In genomic region chr13:54575489-54575888, GRCm38 (mm10) we compare ENCODE assay signal across 8 mouse cellular contexts. TPM values are rescaled to one million over a fixed set of nuclear protein-coding genes. Genes with fewer than 3 reads are reported as not detected.
DNase-seq lines count a peak whose midpoint lies in the region; ATAC-seq and TF ChIP-seq lines count a peak whose summit lies in the region.

No protein-coding gene starts in this region.

- intact Hi-C loops in left cerebral cortex, adult 2 months (cut with DNase I) = loop anchor here (2.0 kb wide), 1 partner anchor 13 kb away; no protein-coding TSS in a partner anchor

- H3K4me3 ChIP-seq in left cerebral cortex, adult 2 months = peak overlapping the region; percentile 75
- H3K4me3 ChIP-seq in embryonic facial prominence, embryonic 10.5 days = peak overlapping the region; percentile 88
- H3K4me3 ChIP-seq in hindbrain, embryonic 12.5 days = peak overlapping the region; percentile 89
- peak overlapping the region; percentile 98 for H3K4me3 ChIP-seq in midbrain, embryonic 13.5 days (replicated peaks)

- peak overlapping the region; percentile 92 for H3K4me2 ChIP-seq in hindbrain, embryonic 12.5 days (replicated peaks)
- peak overlapping the region; percentile 96 for H3K4me2 ChIP-seq in midbrain, embryonic 13.5 days (replicated peaks)

- H3K27ac ChIP-seq in left cerebral cortex, adult 2 months = peak overlapping the region; percentile 82
- H3K27ac ChIP-seq in embryonic facial prominence, embryonic 10.5 days (replicated peaks) = peak overlapping the region; percentile 93
- peak overlapping the region; percentile 89; the same call in 1 of the 2 replicates for H3K27ac ChIP-seq in hindbrain, embryonic 12.5 days
- H3K27ac ChIP-seq in midbrain, embryonic 13.5 days = peak overlapping the region; percentile 84

- H3K9ac ChIP-seq in hindbrain, embryonic 12.5 days = peak overlapping the region; percentile 95
- H3K9ac ChIP-seq in midbrain, embryonic 13.5 days (replicated peaks) = peak overlapping the region; percentile 97

- H3K4me1 ChIP-seq in embryonic facial prominence, embryonic 10.5 days = peaks cover 24% of the 10 kb centered on the region
- H3K4me1 ChIP-seq in hindbrain, embryonic 12.5 days = peaks cover 26% of the 10 kb centered on the region
- H3K4me1 ChIP-seq in midbrain, embryonic 13.5 days (replicated peaks) = peaks cover 36% of the 10 kb centered on the region

- H3K27me3 ChIP-seq in embryonic facial prominence, embryonic 10.5 days (replicated peaks; ENCODE audit: low read depth, poor library complexity, severe bottlenecking) = peaks cover 18% of the 10 kb centered on the region
- H3K27me3 ChIP-seq in hindbrain, embryonic 12.5 days = peaks cover 15% of the 10 kb centered on the region
- H3K27me3 ChIP-seq in midbrain, embryonic 13.5 days = peaks cover 6% of the 10 kb centered on the region; the same call in 1 of the 2 replicates

- peak; percentile 32; the same call in 1 of the 2 replicates for ATAC-seq in hindbrain, embryonic 12.5 days (ENCODE audit: low FRiP score)
- peak; percentile 32; the same call in 1 of the 2 replicates for ATAC-seq in midbrain, embryonic 13.5 days

- peaks cover 45% of the 10 kb centered on the region for H3K36me3 ChIP-seq in embryonic facial prominence, embryonic 10.5 days (replicated peaks)
- H3K36me3 ChIP-seq in hindbrain, embryonic 12.5 days = peaks cover 28% of the 10 kb centered on the region
- H3K36me3 ChIP-seq in midbrain, embryonic 13.5 days = peaks cover 38% of the 10 kb centered on the region

- WGBS in embryonic facial prominence, embryonic 10.5 days = 3% methylated on average over 19 of the region's 19 CpGs
- WGBS in hindbrain, embryonic 12.5 days = 3% methylated on average over 19 of the region's 19 CpGs
- 2% methylated on average over 19 of the region's 19 CpGs for WGBS in midbrain, embryonic 13.5 days

- H3K9me3 ChIP-seq in embryonic facial prominence, embryonic 10.5 days = no peaks in the 10 kb centered on the region
- H3K9me3 ChIP-seq in hindbrain, embryonic 12.5 days (replicated peaks) = no peaks in the 10 kb centered on the region
- no peaks in the 10 kb centered on the region for H3K9me3 ChIP-seq in midbrain, embryonic 13.5 days

- TF ChIP-seq CTCF in left cerebral cortex, adult 2 months (IDR thresholded peaks at IDR 0.05) = no peak

- no peak for DNase-seq in left cerebral cortex, adult 2 months (ENCODE audit: extremely low spot score in 1 of 2, low spot score in 2 of 2)
- DNase-seq in left cerebral cortex, adult 8-10 months (ENCODE audit: low spot score in 2 of 2) = no peak
- peak; percentile 37 for DNase-seq in embryonic facial prominence, embryonic 10.5 days (ENCODE audit: low spot score)
- no peak for DNase-seq in right cerebral cortex, postnatal 36 days (ENCODE audit: low spot score in 2 of 2)
- no peak for DNase-seq in left cerebral cortex, adult 9 months (ENCODE audit: low spot score in 2 of 2)
- DNase-seq in B cell, adult 2 months = no peak

RNA-seq across cellular contexts. Expression of gene Arl10, which starts 0.7 kb away (rescaled TPM):
- total RNA-seq in left cerebral cortex, adult 2 months (2021) = 10 to 100 TPM; 24.1 to 25.6 TPM
- 10 to 100 TPM; 21.7 to 37.2 (median 27.8) TPM for total RNA-seq in left cerebral cortex, adult 8-10 months (2022)
- polyA plus RNA-seq in embryonic facial prominence, embryonic 10.5 days (2016; fragmentation: Nextera tagmentation; extraction: Ambion mirVana) = 28.8 and 29.6 TPM in 2 replicates
- 52.1 and 54.2 TPM in 2 replicates for polyA plus RNA-seq in hindbrain, embryonic 12.5 days (2016; fragmentation: Nextera tagmentation; extraction: Ambion mirVana)
- polyA plus RNA-seq in midbrain, embryonic 13.5 days (2015; fragmentation: Nextera tagmentation; extraction: Ambion mirVana) = 76.0 and 84.9 TPM in 2 replicates

RNA-seq across cellular contexts. Expression of gene 4833439L19Rik, which starts 10.3 kb away (rescaled TPM):
- 100 to 1,000 TPM; 134 to 143 TPM for total RNA-seq in left cerebral cortex, adult 2 months (2021)
- 100 to 1,000 TPM; 122 to 141 (median 126) TPM for total RNA-seq in left cerebral cortex, adult 8-10 months (2022)
- 200 and 207 TPM in 2 replicates for polyA plus RNA-seq in embryonic facial prominence, embryonic 10.5 days (2016; fragmentation: Nextera tagmentation; extraction: Ambion mirVana)
- 235 and 241 TPM in 2 replicates for polyA plus RNA-seq in hindbrain, embryonic 12.5 days (2016; fragmentation: Nextera tagmentation; extraction: Ambion mirVana)
- 269 and 271 TPM in 2 replicates for polyA plus RNA-seq in midbrain, embryonic 13.5 days (2015; fragmentation: Nextera tagmentation; extraction: Ambion mirVana)

RNA-seq across cellular contexts. Expression of gene Nop16, which starts 14.4 kb away (rescaled TPM):
- total RNA-seq in left cerebral cortex, adult 2 months (2021) = 10 to 100 TPM; 24.1 to 26.8 TPM
- total RNA-seq in left cerebral cortex, adult 8-10 months (2022) = 10 to 100 TPM; 17.2 to 23.0 (median 20.3) TPM
- polyA plus RNA-seq in embryonic facial prominence, embryonic 10.5 days (2016; fragmentation: Nextera tagmentation; extraction: Ambion mirVana) = 112 and 117 TPM in 2 replicates
- 57.1 and 57.8 TPM in 2 replicates for polyA plus RNA-seq in hindbrain, embryonic 12.5 days (2016; fragmentation: Nextera tagmentation; extraction: Ambion mirVana)
- 51.2 and 53.2 TPM in 2 replicates for polyA plus RNA-seq in midbrain, embryonic 13.5 days (2015; fragmentation: Nextera tagmentation; extraction: Ambion mirVana)

RNA-seq across cellular contexts. Expression of gene Higd2a, which starts 14.5 kb away (rescaled TPM):
- total RNA-seq in left cerebral cortex, adult 2 months (2021) = 100 to 1,000 TPM; 134 to 144 TPM
- total RNA-seq in left cerebral cortex, adult 8-10 months (2022) = 100 to 1,000 TPM; 134 to 142 (median 140) TPM
- 144 and 154 TPM in 2 replicates for polyA plus RNA-seq in embryonic facial prominence, embryonic 10.5 days (2016; fragmentation: Nextera tagmentation; extraction: Ambion mirVana)
- polyA plus RNA-seq in hindbrain, embryonic 12.5 days (2016; fragmentation: Nextera tagmentation; extraction: Ambion mirVana) = 171 and 172 TPM in 2 replicates
- 212 and 224 TPM in 2 replicates for polyA plus RNA-seq in midbrain, embryonic 13.5 days (2015; fragmentation: Nextera tagmentation; extraction: Ambion mirVana)

RNA-seq across cellular contexts. Expression of gene Cltb, which starts 35.7 kb away (rescaled TPM):
- 100 to 1,000 TPM; 304 to 316 TPM for total RNA-seq in left cerebral cortex, adult 2 months (2021)
- total RNA-seq in left cerebral cortex, adult 8-10 months (2022) = 100 to 1,000 TPM; 271 to 315 (median 292) TPM
- polyA plus RNA-seq in embryonic facial prominence, embryonic 10.5 days (2016; fragmentation: Nextera tagmentation; extraction: Ambion mirVana) = 14.2 and 16.9 TPM in 2 replicates
- 54.4 and 58.2 TPM in 2 replicates for polyA plus RNA-seq in hindbrain, embryonic 12.5 days (2016; fragmentation: Nextera tagmentation; extraction: Ambion mirVana)
- polyA plus RNA-seq in midbrain, embryonic 13.5 days (2015; fragmentation: Nextera tagmentation; extraction: Ambion mirVana) = 84.2 and 91.1 TPM in 2 replicates
